Mouse (Mus musculus) ES-CJ7 (cell line): ENCODE measurements around the gene Pax2.

Experiments
- DNase-seq: peaks from one replicate; pipeline ENCODE4 v3.0.0; 2011; ENCODE audit warnings: low read depth, low spot score

Pax2 gene

DNA sequence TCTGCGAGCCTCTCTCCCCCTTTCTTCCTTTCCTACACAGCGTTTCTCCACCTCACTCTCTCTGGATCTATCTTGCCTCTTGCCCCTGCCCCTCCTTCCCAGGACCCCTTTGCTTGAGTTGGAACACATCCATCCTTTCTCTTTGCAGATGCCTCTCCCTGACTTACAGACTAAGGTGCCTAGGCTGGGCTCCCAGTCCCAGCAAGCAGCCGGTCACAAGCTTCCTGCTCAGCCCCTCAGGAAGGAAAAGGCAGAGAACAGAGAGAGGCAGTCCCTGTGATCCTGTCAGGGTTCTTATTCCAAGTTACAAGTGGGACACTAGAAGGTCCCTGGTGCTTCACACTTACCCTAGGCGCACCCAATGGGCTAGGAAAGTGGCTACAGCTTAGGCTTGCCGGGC is 7.6 kb upstream of the Pax2 start:
- no peak for DNase-seq

DNA sequence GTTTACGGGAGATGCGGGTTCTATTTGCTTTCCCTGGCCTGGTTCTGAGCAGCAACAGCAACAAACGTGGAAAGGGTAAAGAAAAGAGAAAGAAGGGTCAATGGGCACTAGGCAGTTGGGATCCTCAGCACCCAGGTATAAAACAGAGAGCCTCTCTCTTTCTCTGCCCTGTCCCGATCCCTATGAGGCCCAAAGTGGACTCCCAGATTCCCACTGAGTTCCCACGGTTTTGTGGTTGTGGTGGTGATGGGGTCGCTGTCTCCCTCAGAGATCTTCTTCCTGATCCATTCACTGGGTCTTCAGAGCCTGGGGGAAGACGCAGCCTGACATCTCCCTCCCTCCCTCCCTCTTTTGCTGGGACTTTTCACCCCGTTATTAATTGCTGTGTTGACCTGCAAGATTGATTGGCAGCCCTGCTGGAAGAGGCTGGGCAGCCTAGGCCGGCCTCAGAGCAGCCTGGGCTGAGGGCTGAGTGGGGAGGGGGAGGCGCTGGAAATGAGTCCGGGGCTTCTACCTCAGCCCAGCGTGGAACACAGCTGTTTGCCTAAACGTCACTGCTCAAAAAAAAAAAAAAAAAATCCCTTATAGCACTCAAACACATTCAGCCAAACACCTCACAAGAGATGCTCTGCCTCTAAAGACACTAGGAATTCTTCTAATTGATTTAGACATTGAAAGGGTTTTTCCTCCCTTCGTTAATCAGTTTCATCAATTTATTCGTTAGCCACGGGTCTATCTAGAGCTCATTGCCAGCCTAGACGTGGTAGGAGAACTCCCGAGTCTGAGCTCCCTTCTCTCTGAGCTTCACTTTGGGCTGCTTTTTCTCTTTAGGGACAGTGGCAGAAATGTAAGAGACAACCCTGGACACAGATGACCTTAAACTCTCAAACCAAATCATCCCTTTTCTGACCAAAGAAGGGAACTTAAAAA is 6.5 kb upstream of the Pax2 start:
- no peak for DNase-seq

DNA sequence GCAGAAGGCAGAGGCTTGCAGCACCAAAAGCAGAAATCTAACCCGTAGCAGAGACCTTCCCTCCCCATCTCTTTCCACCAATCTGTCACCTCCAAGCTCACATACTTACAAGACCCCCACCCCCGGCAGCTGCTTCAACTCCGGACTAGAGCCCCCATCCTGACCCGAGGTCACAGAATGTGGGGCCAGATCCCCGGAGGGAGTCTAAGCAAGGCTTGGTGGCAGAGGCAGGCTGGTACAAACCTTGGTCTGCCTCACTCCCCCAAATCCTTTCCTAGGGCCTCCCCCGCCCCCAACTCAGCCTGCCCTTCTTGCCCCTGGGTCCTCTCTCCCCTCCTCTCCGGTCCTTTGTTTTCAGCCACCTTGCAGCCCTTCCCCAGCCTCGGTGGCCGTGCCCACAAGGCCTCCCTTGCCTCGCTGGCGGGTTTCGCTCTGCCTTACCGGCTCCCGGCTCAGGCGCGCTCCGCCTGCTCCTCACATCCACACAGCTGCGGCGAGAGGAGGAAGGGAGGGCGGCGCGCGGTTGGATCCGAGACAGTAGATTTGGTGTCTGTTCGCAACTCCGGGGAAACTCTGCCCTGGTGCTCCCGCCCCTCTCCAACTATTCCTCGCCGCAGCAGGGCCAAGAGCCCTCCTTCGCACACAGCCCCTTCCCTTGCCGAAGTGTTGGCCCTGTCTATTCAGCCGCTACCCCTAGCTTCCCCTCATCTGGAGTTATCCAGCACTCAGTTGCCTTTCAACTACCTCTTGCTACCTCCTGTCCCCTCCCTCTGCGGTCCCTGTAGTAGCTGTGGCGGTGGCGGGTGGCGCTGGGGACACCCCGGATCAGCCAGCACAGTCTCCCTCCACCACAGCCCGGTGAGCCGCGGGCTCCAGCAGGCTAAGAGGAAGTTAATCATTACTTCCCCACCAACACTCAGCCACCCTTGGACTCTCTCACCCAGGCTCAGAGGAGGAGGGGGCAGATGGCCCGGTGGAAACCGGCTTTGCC is 5.5 kb upstream of the Pax2 start:
- DNase-seq: peak; percentile 74

DNA sequence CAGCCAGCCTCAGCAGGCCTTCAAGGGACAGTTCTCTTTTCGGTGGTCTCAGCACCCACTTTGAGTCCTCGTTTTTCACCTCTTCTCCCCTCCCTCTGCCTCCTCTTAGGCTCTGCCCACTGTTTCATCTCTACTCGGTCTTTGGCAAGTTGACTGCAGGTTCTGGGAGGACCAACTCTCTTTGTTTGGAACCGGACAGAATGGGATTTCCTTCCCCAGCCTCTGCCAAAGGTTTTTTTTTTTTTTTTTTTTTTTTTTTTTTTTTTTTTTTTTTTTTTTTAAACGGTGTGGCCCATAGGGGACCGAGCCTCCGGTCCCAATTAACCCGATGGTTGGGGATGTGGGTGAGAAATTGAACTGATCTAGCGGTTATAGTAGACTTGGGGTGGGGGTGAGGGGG is 4.8 kb upstream of the Pax2 start:
- no peak for DNase-seq

DNA sequence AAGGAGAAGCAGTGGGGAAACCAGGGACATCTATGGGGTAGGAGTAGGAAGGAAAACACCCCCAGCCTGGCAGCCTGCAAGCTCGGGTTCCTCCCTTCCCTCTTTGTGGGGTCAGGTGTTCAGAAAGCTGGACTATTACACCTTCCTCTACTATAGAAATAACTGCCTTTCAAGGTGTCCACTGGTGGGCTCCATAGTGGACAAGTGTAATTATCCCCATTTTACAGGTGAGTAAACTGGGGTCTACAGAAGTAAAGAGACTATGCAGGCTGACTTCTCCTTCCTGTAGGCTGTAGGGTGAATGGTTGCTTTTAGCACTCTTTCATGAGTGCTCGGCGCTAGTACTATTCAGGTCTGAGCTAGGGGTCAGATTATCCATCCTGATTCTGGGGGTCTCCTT is 4.3 kb upstream of the Pax2 start:
- DNase-seq: no peak

DNA sequence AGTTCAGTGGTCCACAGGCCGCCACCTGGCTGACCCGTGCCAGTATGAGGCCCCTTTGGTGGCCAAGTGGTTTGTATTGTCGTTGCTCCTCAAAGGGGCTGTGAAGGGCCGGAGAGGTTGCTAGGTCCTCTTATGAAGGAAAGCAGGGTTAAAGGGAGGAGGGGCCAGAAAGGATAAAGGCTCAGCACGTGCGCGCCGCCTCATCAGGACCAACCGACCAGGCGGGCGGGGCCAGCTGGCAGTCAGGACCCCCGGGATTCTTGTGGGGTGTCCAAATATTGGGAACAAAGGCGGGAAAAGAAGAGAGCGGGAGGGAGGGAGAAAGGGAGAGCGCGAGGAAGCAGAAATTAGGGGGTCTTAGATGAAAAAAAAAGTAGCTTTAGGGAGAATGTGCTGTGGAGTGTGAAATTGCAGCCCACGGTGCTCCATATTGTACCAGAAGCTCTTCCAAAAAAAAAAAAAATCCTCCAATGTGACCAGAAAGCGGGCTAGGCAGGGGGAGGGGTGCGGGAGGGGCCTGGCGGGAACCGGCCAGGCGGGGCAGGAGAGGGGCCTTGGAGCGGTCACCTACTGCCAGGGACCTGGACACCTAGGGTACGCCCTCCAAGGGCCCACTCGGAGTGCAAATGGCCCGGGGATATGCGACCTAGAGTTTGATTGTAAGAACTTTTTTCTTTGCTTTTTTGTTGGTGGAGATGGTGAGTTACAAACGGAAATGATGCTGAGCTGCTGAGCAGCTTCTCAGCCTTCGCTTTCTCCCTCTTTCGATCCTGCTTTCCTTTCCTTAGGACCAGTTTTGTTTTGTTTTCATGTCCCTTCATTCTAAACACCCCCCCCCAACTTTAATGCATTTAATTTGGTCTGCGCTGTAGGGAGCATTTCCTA is 3.5 kb upstream of the Pax2 start:
- peak; percentile 31 for DNase-seq

DNA sequence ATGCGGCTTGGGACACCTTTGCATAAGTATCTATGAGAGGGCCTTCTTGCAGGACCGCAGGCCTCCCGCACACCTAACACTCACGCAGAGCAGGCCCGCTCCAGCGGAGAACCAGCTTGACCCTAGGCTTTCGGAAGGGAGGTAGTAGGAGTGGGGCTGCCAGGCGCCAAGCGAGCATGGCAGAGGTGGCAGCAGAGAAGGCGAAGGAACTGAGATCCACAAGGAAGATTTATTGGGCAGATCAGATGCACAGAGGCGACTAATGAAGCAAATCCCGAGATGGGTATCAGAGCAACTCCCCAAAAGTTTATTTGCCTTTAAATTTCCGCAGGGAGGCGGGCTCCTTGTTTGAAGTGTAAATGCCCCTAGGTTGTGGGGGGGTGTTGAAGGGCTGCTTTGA is 2.5 kb upstream of the Pax2 start:
- DNase-seq: peak; percentile 37

DNA sequence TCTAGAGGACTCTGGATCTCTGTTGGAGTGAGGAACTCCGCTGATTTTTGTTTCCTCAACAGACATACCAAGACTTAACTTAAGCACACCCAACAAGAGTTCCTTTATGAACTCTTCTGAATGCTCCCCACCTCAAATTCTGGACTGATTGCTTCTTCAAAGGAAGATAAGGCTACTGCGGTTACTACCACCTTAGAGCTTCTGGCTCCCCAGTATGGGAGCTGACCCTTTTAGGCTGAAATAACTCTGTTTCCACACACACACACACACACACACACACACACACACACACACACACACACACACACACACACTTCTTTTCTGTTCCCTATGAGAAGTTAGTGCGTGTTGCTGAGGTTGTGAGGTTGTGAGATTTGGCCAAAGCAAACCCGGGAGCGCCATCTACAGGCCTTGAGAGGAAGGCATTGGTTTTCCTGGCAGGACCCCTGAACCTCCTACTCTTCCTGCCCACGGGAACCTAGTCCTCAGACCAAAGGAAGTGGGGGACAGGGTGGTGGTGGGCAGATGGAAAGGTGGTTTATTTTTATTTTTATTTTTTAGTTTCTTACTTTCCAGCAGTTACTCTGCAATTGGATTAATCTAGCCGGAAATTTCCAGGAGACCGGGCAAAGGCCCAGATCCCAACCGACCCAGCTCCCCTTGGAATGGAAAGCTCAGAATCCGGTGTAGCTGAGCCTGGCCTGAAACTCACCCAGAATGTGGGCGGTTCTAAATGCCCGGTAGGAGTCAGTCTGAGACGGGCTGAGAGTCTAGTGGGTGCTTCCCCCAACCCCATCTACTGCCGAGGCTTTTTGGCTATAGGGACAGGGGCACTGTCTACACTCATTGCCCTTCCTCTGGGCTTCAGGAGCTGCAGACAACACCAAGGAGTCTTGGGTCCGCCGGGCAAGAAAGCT is 1.1 kb upstream of the Pax2 start:
- DNase-seq: peak; percentile 88

DNA sequence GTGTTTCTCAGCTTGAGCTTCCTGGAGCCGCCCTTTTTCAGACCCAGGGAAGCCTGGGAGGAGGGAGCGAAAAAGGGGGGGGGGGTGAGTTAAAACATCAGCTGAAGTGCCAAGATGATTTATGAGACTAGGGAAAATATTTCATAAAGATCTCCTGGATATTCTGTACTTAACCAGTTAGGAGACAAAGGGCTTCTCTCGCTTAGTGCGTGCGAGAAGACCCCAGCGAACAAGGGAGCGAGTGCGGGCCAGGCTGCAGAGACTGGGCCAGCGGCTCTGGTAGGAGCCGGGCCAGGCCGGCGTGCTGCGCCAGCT is 510 bp upstream of the Pax2 start:
- DNase-seq: no peak

DNA sequence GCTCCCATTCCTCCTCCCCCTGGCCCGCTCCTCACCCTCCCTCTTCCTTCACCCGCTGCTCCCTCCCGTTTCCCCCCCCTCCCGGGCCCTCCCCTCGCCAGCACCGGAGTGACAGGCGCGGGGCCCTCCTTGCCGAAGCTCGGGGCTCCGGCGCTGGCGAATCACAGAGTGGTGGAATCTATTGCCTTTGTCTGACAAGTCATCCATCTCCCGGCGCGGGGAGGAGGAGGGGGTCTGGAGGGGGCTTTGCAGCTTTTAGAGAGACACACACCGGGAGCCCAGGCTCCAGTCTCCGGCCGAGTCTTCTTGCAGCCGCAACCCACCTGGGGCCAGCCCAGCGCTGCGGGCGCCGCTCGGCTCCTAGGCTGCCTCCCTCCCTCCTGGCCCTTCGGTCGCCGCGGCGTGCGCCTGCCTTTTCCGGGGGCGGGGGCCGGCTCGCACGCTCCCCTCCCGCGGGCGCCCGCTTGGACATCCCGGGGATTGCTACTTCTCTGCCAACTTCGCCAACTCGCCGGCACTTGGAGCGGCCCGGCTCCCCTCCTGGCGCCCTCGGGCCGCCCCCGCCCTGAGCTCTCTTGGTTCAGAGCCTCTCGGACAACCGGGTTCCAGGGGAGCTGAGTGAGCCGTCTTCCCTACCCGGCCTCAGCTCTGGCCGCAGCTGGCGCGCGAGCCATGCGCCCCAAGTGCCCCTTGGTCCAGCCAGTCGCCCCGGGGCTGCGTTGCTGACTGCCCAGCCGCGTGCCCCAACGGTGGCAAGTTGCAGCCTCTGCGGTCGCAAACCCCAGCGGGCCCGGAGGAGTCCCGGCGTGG is 781 bp downstream of the Pax2 start:
- peak; percentile 83 for DNase-seq

DNA sequence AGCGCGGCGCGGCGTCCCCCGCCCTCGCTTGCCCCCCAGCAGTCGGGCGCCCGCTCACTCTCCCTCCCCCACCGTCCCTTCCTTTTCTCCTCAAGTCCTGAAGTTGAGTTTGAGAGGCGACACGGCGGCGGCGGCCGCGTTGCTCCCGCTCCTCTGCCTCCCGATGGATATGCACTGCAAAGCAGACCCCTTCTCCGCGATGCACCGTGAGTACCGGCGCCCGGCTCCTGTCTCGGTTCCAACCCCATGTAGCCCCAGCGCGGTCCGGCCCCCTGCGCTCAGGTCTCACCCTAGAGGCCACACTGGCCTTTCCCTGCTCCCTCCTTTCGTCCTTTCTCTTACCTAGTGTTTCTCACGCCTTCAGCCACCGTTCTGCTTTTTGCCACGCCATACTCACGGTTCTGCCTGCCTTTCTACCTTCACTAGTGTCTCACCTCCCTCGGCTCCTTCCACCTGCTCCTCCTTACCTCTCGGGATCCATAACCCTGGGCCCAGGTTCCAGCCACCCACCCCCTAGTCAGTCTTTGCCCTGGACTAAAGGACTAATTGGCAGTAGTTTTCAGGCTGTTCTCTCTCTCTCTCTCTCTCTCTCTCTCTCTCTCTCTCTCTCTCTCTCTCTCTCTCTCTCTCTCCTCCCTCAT is 1.5 kb downstream of the Pax2 start:
- DNase-seq: peak; percentile 78

DNA sequence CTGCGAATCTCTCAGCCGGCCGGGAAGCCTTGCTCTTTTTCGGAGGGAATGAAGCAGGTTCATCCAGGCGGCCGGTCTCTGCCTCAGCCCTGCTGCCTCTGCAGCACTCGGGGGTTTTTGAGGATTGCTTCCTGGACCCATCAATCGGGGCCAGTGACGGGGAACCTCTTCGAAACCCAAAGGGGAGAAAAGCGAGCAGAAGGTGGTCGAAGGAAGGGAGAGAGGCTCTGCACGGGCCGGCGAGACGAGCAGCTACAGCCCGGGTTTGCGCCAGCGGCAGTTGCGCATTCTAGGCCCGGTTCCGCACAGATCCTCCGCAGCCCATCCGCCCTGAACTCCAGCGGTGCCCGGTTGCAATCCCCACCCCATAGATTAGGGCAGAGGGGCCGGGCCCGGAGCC is 3.0 kb downstream of the Pax2 start:
- DNase-seq: peak; percentile 53

DNA sequence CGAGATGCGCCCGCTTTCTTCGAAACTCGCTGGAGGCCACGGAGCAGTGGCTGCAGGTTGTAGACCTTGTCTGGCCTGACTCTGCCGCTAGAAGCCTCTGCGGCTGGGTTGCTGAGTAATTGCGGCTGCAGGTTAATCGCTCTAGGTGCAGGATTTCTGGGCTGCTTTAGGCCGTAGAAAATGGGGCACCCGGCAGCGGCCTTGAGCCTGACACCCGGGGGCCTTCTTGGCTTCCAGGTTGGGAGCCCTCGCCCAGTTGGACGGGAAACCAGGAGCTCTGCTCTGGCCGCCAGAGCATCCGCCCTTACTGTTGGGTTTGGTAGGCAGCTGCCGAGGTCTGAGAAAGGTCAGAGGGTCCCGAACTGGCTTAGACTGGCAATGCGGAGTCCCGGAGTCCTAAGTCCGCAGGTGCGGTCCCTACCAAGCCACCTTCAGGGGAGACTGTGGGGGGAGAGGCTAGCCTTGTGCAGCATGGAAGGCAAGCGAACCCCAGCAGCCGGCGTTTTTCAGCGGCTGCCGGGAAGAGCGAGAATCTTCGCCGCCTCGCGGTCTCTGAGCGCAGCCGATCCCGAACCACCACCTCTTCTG is 3.8 kb downstream of the Pax2 start:
- peak; percentile 80 for DNase-seq

DNA sequence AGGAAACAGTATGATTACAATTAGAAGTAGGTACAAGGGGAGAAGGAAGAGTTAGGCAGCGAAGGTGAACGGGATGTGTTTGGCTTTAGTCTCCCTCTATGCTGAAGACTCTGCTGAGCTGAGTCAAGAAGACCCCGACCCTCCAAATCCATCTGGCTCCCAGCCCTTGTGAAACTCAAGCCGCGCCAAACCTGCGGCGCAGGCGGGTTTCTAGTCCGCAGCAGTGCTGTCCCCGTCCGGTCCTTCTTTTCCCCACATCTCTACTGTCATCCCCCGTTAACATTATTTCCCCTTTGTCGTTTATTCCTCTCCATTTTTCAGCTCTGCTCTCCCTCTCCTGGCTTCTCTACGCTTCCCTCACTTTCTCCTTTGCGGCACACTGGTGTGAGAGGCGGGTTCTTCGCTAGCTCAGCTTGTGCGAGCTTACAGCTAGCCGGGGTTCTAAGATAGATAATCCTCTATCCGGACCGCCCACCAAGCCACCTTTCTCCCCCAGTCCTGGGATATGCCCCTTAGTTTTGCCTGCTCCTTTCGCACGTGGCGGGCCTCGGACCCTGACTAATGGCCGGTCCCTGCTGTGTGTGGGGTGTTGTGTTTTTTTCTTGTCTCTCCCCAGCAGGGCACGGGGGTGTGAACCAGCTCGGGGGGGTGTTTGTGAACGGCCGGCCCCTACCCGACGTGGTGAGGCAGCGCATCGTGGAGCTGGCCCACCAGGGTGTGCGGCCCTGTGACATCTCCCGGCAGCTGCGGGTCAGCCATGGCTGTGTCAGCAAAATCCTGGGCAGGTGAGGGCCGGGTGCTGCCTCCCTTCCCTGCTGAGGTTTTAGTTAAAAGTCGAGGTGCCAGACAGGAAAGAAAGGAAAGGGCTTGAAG is 4.7 kb downstream of the Pax2 start:
- no peak for DNase-seq

DNA sequence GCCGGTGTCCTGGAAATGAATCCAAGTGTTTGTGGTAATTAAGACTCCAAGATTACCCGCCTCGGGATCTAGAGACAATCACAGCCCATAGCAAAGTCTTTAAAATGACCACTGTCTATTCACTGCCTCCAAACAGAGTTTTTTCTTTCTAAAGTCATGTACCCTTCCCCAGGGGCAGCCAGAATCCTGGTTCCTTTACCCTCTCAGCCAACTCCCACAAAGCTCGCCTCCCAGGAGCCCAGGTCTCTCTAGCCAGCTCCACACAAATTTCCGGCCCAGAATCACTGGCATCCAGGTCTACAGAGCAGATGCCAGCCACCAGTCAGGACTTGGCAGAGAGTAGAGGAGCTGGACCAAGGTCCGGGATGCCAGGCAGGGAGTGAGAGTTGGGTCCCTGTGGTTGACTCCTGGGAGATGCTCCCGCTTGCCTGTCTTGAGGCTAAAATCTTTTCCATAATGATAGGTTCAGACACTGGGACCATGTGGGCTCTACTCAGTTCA is 6.3 kb downstream of the Pax2 start:
- no peak for DNase-seq

DNA sequence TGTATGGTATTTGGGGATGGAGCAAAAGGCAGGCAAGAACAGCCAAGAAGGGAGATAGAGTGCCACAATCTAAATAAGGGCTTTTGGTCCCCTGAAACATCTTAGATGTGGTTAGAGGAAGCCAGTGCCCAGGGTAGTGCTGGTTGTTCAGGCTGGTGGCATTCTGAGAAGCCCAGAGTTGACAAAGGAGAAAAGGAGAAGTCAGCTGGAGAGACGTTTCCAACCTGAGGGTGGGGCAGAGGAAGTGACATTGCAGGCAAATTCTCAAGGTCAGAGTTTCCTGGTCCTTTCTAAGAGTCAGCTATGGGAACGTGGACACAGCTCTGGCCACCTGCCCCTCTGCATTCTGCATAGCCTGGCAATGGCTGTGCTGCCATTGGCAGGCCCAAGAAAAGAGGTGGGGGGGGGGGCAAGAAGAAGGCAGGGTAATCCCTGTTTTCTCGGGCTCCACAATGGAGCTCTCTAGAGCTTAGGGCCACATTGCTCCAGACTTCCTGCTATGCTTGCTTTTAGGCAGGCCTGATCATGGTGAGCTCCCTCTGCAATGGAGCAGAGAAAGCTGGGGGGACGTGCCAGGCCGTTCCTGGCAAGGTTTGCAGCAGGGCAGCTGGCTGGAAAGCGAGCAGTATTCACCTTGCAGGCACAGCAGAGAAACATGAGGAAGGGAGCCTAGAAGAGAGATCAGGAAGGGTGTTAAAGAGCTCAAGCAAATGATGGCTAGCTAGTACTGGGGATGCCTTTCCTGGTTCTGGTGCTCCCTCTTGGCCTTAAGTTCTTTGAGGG is 14.6 kb downstream of the Pax2 start:
- no peak for DNase-seq

DNA sequence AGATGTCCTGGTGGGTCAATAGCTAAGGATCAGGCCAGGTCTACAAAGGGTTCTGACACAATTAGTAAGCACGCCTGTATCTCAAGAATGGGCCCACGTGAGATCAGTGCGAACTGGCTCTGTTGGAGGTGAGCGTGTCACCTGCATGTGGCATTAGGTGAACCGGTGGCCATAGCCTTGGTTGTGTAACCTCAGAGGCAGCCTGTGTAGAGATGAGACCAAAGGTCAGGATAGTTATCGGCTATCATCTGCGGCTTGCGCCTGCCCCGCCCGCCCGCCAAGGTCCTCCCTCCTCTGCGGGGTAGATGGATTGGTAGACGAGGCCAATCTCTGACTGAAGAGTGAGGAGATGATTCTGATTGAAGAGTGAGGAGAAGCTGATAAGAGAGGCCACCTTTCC is 15.7 kb downstream of the Pax2 start:
- no peak for DNase-seq
